Mouse (Mus musculus) small intestine, adult 2 months (tissue): ENCODE data around the gene Fth1.

ENCODE experiments used
- CTCF ChIP-seq: fragments of 200-500 bp; IDR thresholded peaks from 2 replicates; pipeline ENCODE4 v1.5.1; 2012; ENCODE audit warnings: low read depth, mild to moderate bottlenecking, control low read depth, inconsistent platforms, low read length, moderate library complexity, mixed read lengths; ENCODE audit not compliant: insufficient replicate concordance, insufficient read length; ENCODE audit errors: extremely low read depth
- POLR2A ChIP-seq: fragments of 200-500 bp; IDR thresholded peaks from 2 replicates; pipeline ENCODE4 v1.6.1; 2012; ENCODE audit warnings: low read depth, mild to moderate bottlenecking, control low read depth, inconsistent platforms, low read length, moderate library complexity

GRCm38 (mm10) chr19:9960769-9961168 is 19.6 kb upstream of the Fth1 start:
- no peak for TF ChIP-seq CTCF
- TF ChIP-seq POLR2A, result no peak
